Mouse (Mus musculus): ENCODE measurements around the gene Gm12216. TPM values are rescaled to one million over a fixed set of nuclear protein-coding genes. Genes with fewer than 3 reads are reported as not detected.
A peak's percentile ranks its signal among the peaks of the same experiment; 100 is the strongest.

Gene Gm12216
- polyA plus RNA-seq, 1 experiment from 2014 or later: 0.25 TPM

- Histone ChIP-seq H3K27ac (ENCODE audit: low read depth, low read length) (no peak overlapping the region), H3K27me3 (ENCODE audit: control insufficient read depth, insufficient read depth, low read length) (peaks cover 43% of the 10 kb centered on the region), H3K4me2 (no peak overlapping the region), H3K9me3 (ENCODE audit: control insufficient read depth, low read length) (no peaks in the 10 kb centered on the region), H3K9ac (ENCODE audit: low read length) (no peak overlapping the region), H3K4me1 (ENCODE audit: control insufficient read depth, insufficient read depth, low read length) (peaks cover 17% of the 10 kb centered on the region), H3K36me3 (ENCODE audit: control insufficient read depth, insufficient read depth, low read length) (no peaks in the 10 kb centered on the region), H3K4me3 (ENCODE audit: low read depth, low read length) (no peak overlapping the region)
- WGBS: 43% methylated on average over 5 of the region's 5 CpGs
- DNase-seq (ENCODE audit: low spot score, missing footprints): no peak
- no peak for ATAC-seq (ENCODE audit: low FRiP score)
Measured at GRCm38 (mm10) chr11:53764581-53764980, 94.5 kb downstream of the Gm12216 start.

- Histone ChIP-seq H3K4me3 (ENCODE audit: low read depth, low read length) (peak overlapping the region; percentile 23), H3K9ac (ENCODE audit: low read length) (peak overlapping the region; percentile 64), H3K27me3 (ENCODE audit: control insufficient read depth, insufficient read depth, low read length) (peaks cover 35% of the 10 kb centered on the region), H3K27ac (ENCODE audit: low read depth, low read length) (no peak overlapping the region), H3K9me3 (ENCODE audit: control insufficient read depth, low read length) (no peaks in the 10 kb centered on the region), H3K4me2 (peak overlapping the region; percentile 46), H3K4me1 (ENCODE audit: control insufficient read depth, insufficient read depth, low read length) (peaks cover 20% of the 10 kb centered on the region), H3K36me3 (ENCODE audit: control insufficient read depth, insufficient read depth, low read length) (no peaks in the 10 kb centered on the region)
- ATAC-seq (ENCODE audit: low FRiP score) (peak; percentile 80), DNase-seq (ENCODE audit: low spot score, missing footprints) (peak; percentile 95)
- 4% methylated on average over 33 of the region's 33 CpGs for WGBS
Measured at GRCm38 (mm10) chr11:53763496-53764140, 95.4 kb downstream of the Gm12216 start.

- Histone ChIP-seq H3K4me1 (ENCODE audit: control insufficient read depth, insufficient read depth, low read length) (peaks cover 20% of the 10 kb centered on the region), H3K4me2 (peak overlapping the region; percentile 46), H3K27me3 (ENCODE audit: control insufficient read depth, insufficient read depth, low read length) (peaks cover 34% of the 10 kb centered on the region), H3K36me3 (ENCODE audit: control insufficient read depth, insufficient read depth, low read length) (no peaks in the 10 kb centered on the region), H3K9ac (ENCODE audit: low read length) (0 out of 2 replicates have a peak overlapping the region, but pooled peaks have one; percentile 5), H3K9me3 (ENCODE audit: control insufficient read depth, low read length) (no peaks in the 10 kb centered on the region), H3K27ac (ENCODE audit: low read depth, low read length) (no peak overlapping the region), H3K4me3 (ENCODE audit: low read depth, low read length) (peak overlapping the region; percentile 23; the same call in 1 of the 2 replicates)
- DNase-seq (ENCODE audit: low spot score, missing footprints): peak; percentile 87
- WGBS: 10% methylated on average over 23 of the region's 23 CpGs
- ATAC-seq (ENCODE audit: low FRiP score): peak; percentile 25; the same call in 1 of the 2 replicates
Measured at GRCm38 (mm10) chr11:53762827-53763495, 96.1 kb downstream of the Gm12216 start.

- WGBS: 62% methylated on average over 2 of the region's 2 CpGs
- DNase-seq (ENCODE audit: low spot score, missing footprints) (no peak), ATAC-seq (ENCODE audit: low FRiP score) (no peak)
- Histone ChIP-seq H3K4me1 (ENCODE audit: control insufficient read depth, insufficient read depth, low read length) (peaks cover 20% of the 10 kb centered on the region), H3K27ac (ENCODE audit: low read depth, low read length) (no peak overlapping the region), H3K9ac (ENCODE audit: low read length) (no peak overlapping the region), H3K4me3 (ENCODE audit: low read depth, low read length) (no peak overlapping the region), H3K27me3 (ENCODE audit: control insufficient read depth, insufficient read depth, low read length) (peaks cover 34% of the 10 kb centered on the region), H3K4me2 (no peak overlapping the region), H3K36me3 (ENCODE audit: control insufficient read depth, insufficient read depth, low read length) (no peaks in the 10 kb centered on the region), H3K9me3 (ENCODE audit: control insufficient read depth, low read length) (no peaks in the 10 kb centered on the region)
Measured at GRCm38 (mm10) chr11:53762426-53762825, 96.6 kb downstream of the Gm12216 start.

- Histone ChIP-seq H3K4me2 (no peak overlapping the region), H3K36me3 (ENCODE audit: control insufficient read depth, insufficient read depth, low read length) (no peaks in the 10 kb centered on the region), H3K4me3 (ENCODE audit: low read depth, low read length) (no peak overlapping the region), H3K27ac (ENCODE audit: low read depth, low read length) (no peak overlapping the region), H3K9ac (ENCODE audit: low read length) (no peak overlapping the region), H3K4me1 (ENCODE audit: control insufficient read depth, insufficient read depth, low read length) (peaks cover 20% of the 10 kb centered on the region), H3K27me3 (ENCODE audit: control insufficient read depth, insufficient read depth, low read length) (peaks cover 34% of the 10 kb centered on the region), H3K9me3 (ENCODE audit: control insufficient read depth, low read length) (no peaks in the 10 kb centered on the region)
- 65% methylated on average over 2 of the region's 2 CpGs for WGBS
- no peak for ATAC-seq (ENCODE audit: low FRiP score)
- DNase-seq (ENCODE audit: low spot score, missing footprints): no peak
Measured at GRCm38 (mm10) chr11:53761822-53762221, 97.2 kb downstream of the Gm12216 start.

- H3K9ac ChIP-seq (ENCODE audit: low read length): no peak overlapping the region
- no peak for ATAC-seq (ENCODE audit: low FRiP score)
- DNase-seq (ENCODE audit: low spot score, missing footprints): no peak
- H3K27me3 ChIP-seq (ENCODE audit: control insufficient read depth, insufficient read depth, low read length): peaks cover 34% of the 10 kb centered on the region
- H3K36me3 ChIP-seq (ENCODE audit: control insufficient read depth, insufficient read depth, low read length): no peaks in the 10 kb centered on the region
- WGBS: 76% methylated on average over 5 of the region's 5 CpGs
- H3K4me1 ChIP-seq (ENCODE audit: control insufficient read depth, insufficient read depth, low read length): peaks cover 20% of the 10 kb centered on the region
- no peak overlapping the region for H3K27ac ChIP-seq (ENCODE audit: low read depth, low read length)
- H3K4me2 ChIP-seq: no peak overlapping the region
- H3K9me3 ChIP-seq (ENCODE audit: control insufficient read depth, low read length): no peaks in the 10 kb centered on the region
- H3K4me3 ChIP-seq (ENCODE audit: low read depth, low read length): no peak overlapping the region
Measured at GRCm38 (mm10) chr11:53761284-53761683, 97.8 kb downstream of the Gm12216 start.

GRCm38 (mm10) chr11:53759545-53760406, 99.3 kb downstream of the Gm12216 start:
- Histone ChIP-seq H3K4me3 (ENCODE audit: low read depth, low read length) (no peak overlapping the region), H3K27me3 (ENCODE audit: control insufficient read depth, insufficient read depth, low read length) (peaks cover 34% of the 10 kb centered on the region), H3K4me2 (peak overlapping the region; percentile 12), H3K27ac (ENCODE audit: low read depth, low read length) (no peak overlapping the region), H3K9me3 (ENCODE audit: control insufficient read depth, low read length) (no peaks in the 10 kb centered on the region), H3K4me1 (ENCODE audit: control insufficient read depth, insufficient read depth, low read length) (peaks cover 20% of the 10 kb centered on the region), H3K9ac (ENCODE audit: low read length) (no peak overlapping the region), H3K36me3 (ENCODE audit: control insufficient read depth, insufficient read depth, low read length) (no peaks in the 10 kb centered on the region)
- DNase-seq (ENCODE audit: low spot score, missing footprints) (peak; percentile 89), ATAC-seq (ENCODE audit: low FRiP score) (no peak)
- 7% methylated on average over 22 of the region's 22 CpGs for whole genome bisulfite sequencing

- Histone ChIP-seq H3K4me1 (ENCODE audit: control insufficient read depth, insufficient read depth, low read length) (peaks cover 18% of the 10 kb centered on the region), H3K4me2 (no peak overlapping the region), H3K4me3 (ENCODE audit: low read depth, low read length) (no peak overlapping the region), H3K36me3 (ENCODE audit: control insufficient read depth, insufficient read depth, low read length) (no peaks in the 10 kb centered on the region), H3K9me3 (ENCODE audit: control insufficient read depth, low read length) (no peaks in the 10 kb centered on the region), H3K27me3 (ENCODE audit: control insufficient read depth, insufficient read depth, low read length) (peaks cover 30% of the 10 kb centered on the region), H3K9ac (ENCODE audit: low read length) (no peak overlapping the region), H3K27ac (ENCODE audit: low read depth, low read length) (no peak overlapping the region)
- 42% methylated on average over 6 of the region's 6 CpGs for WGBS
- no peak for DNase-seq (ENCODE audit: low spot score, missing footprints)
- no peak for ATAC-seq (ENCODE audit: low FRiP score)
Measured at GRCm38 (mm10) chr11:53758791-53759351, 100.2 kb downstream of the Gm12216 start.
